Mouse (Mus musculus): ENCODE measurements around the gene Aurkaip1. TPM values are rescaled to one million over a fixed set of nuclear protein-coding genes. Genes with fewer than 3 reads are reported as not detected.

Gene Aurkaip1
- polyA plus RNA-seq, 1 experiment from 2014 or later = 129 TPM

DNA sequence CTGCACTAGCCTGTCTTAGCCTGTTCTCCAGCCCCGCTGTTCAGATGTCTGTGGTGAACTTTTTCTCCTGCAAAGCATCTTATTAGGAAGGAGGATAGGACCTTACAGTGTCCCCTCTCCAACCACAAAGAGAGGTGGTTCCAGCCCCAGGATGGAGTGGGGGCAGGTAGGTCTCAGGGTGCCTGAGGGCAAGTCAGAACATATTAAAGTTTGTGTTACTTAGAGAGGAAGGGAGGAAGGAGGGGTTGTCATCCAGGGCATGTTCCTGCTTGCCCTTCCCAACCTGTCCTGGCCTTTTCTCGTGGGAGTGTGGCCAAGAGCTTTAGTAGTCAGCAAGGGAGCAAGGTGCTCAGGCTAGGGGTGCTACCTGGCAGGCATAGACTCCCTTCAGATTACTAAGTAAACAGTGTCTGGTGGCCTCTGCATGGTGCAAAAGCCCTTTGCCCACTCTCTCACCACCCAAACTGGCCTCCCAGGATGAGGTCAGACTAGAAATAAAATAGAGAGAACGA lies 40.4 kb upstream of the Aurkaip1 start:
- no peak overlapping the region for H3K9ac ChIP-seq (ENCODE audit: low read length)
- DNase-seq (ENCODE audit: low spot score) (no peak), ATAC-seq (ENCODE audit: insufficient read depth, low FRiP score, low TSS enrichment) (no peak)
- H3K4me1 ChIP-seq (ENCODE audit: control insufficient read depth, insufficient read depth, low read length) = no peaks in the 10 kb centered on the region
- 71% methylated on average over 3 of the region's 3 CpGs for WGBS
- no peaks in the 10 kb centered on the region for H3K27me3 ChIP-seq (ENCODE audit: control insufficient read depth, insufficient read depth, low read length)
- no peak overlapping the region for H3K4me3 ChIP-seq (ENCODE audit: low read depth, low read length)
- H3K9me3 ChIP-seq (ENCODE audit: control insufficient read depth, low read length) = no peaks in the 10 kb centered on the region
- H3K36me3 ChIP-seq (ENCODE audit: control insufficient read depth, insufficient read depth, low read length) = no peaks in the 10 kb centered on the region
- H3K27ac ChIP-seq (ENCODE audit: low read depth, low read length) = no peak overlapping the region
- no peak overlapping the region for H3K4me2 ChIP-seq (ENCODE audit: low read depth)

DNA sequence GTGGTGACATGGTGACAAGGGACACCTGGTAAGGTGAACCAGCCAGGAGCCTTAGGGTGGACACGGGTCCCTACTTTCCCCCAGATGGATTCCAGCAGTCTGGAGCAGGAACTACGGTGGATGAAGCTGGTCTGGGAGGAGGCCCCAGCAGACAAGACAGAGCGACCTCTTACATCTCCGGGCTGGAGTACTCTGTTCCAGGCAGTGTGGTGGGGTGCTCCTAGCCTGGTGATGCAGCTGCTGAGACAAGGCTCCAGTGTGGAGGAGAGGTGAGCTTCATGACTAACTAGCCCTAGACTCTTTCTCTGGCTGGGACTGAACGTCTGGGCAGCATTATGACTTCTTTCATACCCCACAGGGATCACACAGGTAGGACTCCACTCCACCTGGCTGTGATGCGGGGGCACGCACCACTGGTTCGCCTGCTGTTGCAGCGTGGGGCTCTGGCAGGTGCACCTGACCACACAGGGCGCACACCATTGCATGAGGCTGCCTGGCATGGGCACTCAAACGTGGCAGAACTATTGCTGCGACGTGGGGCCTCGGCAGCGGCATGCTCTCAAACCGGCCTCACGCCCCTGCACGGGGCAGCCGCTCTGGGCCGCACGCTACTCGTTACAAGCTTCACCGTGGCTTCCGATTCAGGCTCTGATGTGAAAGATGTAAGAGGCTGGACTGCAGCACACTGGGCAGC lies 39.7 kb upstream of the Aurkaip1 start:
- Histone ChIP-seq H3K36me3 (ENCODE audit: control insufficient read depth, insufficient read depth, low read length) (no peaks in the 10 kb centered on the region), H3K27ac (ENCODE audit: low read depth, low read length) (no peak overlapping the region), H3K4me1 (ENCODE audit: control insufficient read depth, insufficient read depth, low read length) (no peaks in the 10 kb centered on the region), H3K27me3 (ENCODE audit: control insufficient read depth, insufficient read depth, low read length) (no peaks in the 10 kb centered on the region), H3K4me3 (ENCODE audit: low read depth, low read length) (no peak overlapping the region), H3K4me2 (ENCODE audit: low read depth) (no peak overlapping the region), H3K9me3 (ENCODE audit: control insufficient read depth, low read length) (no peaks in the 10 kb centered on the region), H3K9ac (ENCODE audit: low read length) (no peak overlapping the region)
- 77% methylated on average over 24 of the region's 24 CpGs for WGBS
- DNase-seq (ENCODE audit: low spot score) = no peak
- no peak for ATAC-seq (ENCODE audit: insufficient read depth, low FRiP score, low TSS enrichment)

DNA sequence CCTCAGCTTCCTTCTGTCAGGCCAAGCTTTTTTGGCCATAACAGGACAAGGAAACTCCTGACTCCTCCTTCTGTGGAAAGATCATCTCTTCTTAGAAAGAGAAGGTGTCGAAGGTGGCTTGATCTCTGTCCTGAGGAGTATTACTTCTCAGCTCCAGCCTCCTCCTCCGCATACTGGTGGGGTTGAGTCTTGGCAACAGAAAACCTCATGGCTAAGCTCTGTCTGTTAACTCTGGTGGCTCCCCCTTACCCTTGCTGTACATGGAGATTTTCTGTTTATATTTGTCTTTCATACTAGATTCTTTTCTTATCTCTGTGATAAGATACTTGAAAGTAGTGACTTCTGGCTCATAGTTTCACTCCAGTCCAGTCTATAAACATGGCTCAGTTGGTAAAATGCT lies 37.3 kb upstream of the Aurkaip1 start:
- WGBS = 81% methylated on average over 2 of the region's 2 CpGs
- H3K9ac ChIP-seq (ENCODE audit: low read length) = no peak overlapping the region

DNA sequence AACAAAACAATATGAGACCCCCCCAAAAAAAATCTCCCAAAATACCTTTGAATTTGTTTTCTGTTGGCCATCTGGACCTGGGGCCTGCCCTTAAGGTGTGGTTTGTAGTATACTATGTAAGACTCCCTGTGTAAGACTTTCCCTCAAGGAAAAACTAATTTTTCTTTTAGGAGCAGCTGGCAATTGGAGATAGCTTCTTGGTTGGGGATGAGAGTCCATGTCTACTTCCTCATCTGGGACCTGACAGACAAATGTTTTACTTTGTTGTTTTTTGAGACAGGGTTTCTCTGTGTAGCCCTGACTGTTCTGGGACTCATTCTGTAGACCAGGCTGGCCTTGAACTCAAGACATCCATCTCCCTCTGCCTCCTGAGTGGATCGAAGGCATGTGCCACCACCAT lies 29.0 kb upstream of the Aurkaip1 start:
- peaks cover 11% of the 10 kb centered on the region; the same call in 1 of the 2 replicates for H3K4me1 ChIP-seq (ENCODE audit: control insufficient read depth, insufficient read depth, low read length)
- H3K27ac ChIP-seq (ENCODE audit: low read depth, low read length) = no peak overlapping the region
- WGBS = 100% methylated on average over 1 of the region's 1 CpGs
- no peak overlapping the region for H3K9ac ChIP-seq (ENCODE audit: low read length)
- no peaks in the 10 kb centered on the region; the same call in none of the 2 replicates for H3K36me3 ChIP-seq (ENCODE audit: control insufficient read depth, insufficient read depth, low read length)
- H3K4me3 ChIP-seq (ENCODE audit: low read depth, low read length) = no peak overlapping the region
- H3K4me2 ChIP-seq (ENCODE audit: low read depth) = no peak overlapping the region
- no peaks in the 10 kb centered on the region for H3K27me3 ChIP-seq (ENCODE audit: control insufficient read depth, insufficient read depth, low read length)
- no peaks in the 10 kb centered on the region for H3K9me3 ChIP-seq (ENCODE audit: control insufficient read depth, low read length)
- DNase-seq (ENCODE audit: low spot score) = no peak
- no peak for ATAC-seq (ENCODE audit: insufficient read depth, low FRiP score, low TSS enrichment)

More for the DNA sequence above, 37.3 kb upstream of the Aurkaip1 start:
- DNase-seq (ENCODE audit: low spot score) (no peak), ATAC-seq (ENCODE audit: insufficient read depth, low FRiP score, low TSS enrichment) (no peak)
- Histone ChIP-seq H3K4me1 (ENCODE audit: control insufficient read depth, insufficient read depth, low read length) (no peaks in the 10 kb centered on the region), H3K27ac (ENCODE audit: low read depth, low read length) (no peak overlapping the region), H3K4me3 (ENCODE audit: low read depth, low read length) (no peak overlapping the region), H3K9me3 (ENCODE audit: control insufficient read depth, low read length) (no peaks in the 10 kb centered on the region), H3K4me2 (ENCODE audit: low read depth) (no peak overlapping the region), H3K36me3 (ENCODE audit: control insufficient read depth, insufficient read depth, low read length) (no peaks in the 10 kb centered on the region), H3K27me3 (ENCODE audit: control insufficient read depth, insufficient read depth, low read length) (no peaks in the 10 kb centered on the region)

DNA sequence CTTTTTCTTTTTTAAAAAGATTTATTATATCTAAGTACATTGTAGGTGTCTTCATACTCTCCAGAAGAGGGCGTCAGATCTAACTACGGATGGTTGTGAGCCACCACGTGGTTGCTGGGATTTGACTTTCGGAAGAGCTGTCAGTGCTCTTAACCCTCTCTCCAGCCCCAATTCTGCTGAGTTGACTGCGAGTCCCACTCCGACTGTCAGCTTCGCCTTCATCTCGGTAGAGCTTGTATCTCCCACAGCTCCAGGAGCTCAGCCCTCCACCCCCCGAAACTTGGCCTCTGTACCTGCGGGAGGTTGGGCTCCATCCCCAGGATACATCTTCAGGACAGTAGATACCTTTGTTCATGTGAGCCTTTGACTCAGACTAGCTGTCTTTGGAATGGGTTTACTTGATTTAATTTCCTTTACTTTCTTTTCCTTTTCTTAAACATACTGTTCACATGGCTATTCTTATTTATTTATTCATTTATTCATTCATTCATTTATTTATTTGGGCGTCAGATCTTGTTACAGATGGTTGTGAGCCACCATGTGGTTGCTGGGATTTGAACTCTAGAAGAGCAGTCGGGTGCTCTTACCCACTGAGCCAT lies 28.2 kb upstream of the Aurkaip1 start, which contains the start of gene Mrpl20:
Gene Mrpl20, plus strand, starts transcription at position 138 of the 599 bp plus-strand sequence.
- H3K27ac ChIP-seq (ENCODE audit: low read depth, low read length) = no peak within 1 kb of the TSS
- no peaks in the 10 kb centered on the region for H3K27me3 ChIP-seq (ENCODE audit: control insufficient read depth, insufficient read depth, low read length)
- H3K9ac ChIP-seq (ENCODE audit: low read length) = peak within 1 kb of the TSS; percentile 78
- no peak for DNase-seq (ENCODE audit: low spot score)
- H3K36me3 ChIP-seq (ENCODE audit: control insufficient read depth, insufficient read depth, low read length) = peaks cover 4% of the 10 kb centered on the region
- no peaks in the 10 kb centered on the region for H3K9me3 ChIP-seq (ENCODE audit: control insufficient read depth, low read length)
- peak within 1 kb of the TSS; percentile 89 for H3K4me3 ChIP-seq (ENCODE audit: low read depth, low read length)
- no peak for ATAC-seq (ENCODE audit: insufficient read depth, low FRiP score, low TSS enrichment)
- H3K4me2 ChIP-seq (ENCODE audit: low read depth) = peak within 1 kb of the TSS; percentile 76
- WGBS = 15% methylated on average over 12 of the region's 12 CpGs
- H3K4me1 ChIP-seq (ENCODE audit: control insufficient read depth, insufficient read depth, low read length) = peaks cover 11% of the 10 kb centered on the region; the same call in 1 of the 2 replicates

DNA sequence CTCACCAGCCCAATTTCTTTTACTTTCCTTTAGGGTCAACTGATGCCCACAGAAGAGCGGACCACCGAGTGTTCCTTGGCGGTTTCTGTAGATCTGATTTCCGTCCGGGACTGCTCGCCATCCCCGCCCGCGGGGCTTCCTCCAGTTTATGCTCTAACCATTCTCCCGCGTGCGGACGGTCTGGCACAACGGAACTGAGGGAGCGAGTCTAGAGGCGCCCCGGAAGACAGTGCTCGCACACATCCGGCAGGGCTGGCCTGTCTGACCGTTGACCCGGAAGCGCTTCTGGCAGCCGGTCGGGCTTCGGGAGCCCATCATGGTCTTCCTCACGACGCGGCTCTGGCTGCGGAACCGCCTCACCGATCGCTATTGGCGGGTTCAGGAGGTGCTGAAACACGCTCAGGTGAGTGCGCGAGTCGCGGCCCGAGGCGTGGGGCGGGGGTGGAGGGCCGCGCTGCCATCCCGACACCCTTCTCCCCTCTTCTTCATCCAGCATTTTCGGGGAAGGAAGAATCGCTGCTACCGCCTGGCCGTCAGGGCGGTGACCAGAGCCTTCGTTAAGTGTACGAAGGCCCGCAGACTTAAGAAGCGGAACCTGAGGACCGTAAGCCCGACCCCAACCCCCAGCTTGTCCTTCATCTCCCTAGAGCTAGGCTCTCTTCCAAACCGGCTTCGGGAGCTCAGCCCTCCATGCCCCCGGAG lies 27.6 kb upstream of the Aurkaip1 start:
- Histone ChIP-seq H3K4me2 (ENCODE audit: low read depth) (peak overlapping the region; percentile 76), H3K4me3 (ENCODE audit: low read depth, low read length) (peak overlapping the region; percentile 89), H3K27ac (ENCODE audit: low read depth, low read length) (no peak overlapping the region), H3K36me3 (ENCODE audit: control insufficient read depth, insufficient read depth, low read length) (peaks cover 7% of the 10 kb centered on the region), H3K9me3 (ENCODE audit: control insufficient read depth, low read length) (no peaks in the 10 kb centered on the region), H3K9ac (ENCODE audit: low read length) (peak overlapping the region; percentile 78), H3K27me3 (ENCODE audit: control insufficient read depth, insufficient read depth, low read length) (no peaks in the 10 kb centered on the region), H3K4me1 (ENCODE audit: control insufficient read depth, insufficient read depth, low read length) (peaks cover 11% of the 10 kb centered on the region; the same call in 1 of the 2 replicates)
- ATAC-seq (ENCODE audit: insufficient read depth, low FRiP score, low TSS enrichment) (peak; percentile 99), DNase-seq (ENCODE audit: low spot score) (peak; percentile 97)
- WGBS = under 1% methylated on average over 58 of the region's 58 CpGs

DNA sequence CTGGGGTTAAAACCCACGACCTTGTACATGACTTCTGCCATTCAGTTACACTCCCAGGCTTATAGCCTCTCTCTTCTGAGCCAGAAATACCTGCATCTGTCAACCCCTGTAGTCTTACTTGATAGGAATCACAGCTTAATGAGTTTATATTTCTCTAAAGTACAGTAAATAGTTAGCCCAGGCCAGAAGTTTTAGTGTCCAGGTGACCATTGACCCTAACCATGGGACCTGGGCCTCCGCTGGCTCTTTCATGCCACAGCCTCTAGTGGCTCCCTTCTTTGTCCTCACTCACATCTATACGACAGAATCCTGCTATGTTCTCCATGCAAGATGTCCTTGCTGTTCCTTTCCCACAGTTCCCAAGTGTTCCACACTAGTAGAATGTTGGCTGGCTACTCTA lies 23.2 kb upstream of the Aurkaip1 start:
- Histone ChIP-seq H3K27ac (ENCODE audit: low read depth, low read length) (no peak overlapping the region), H3K9me3 (ENCODE audit: control insufficient read depth, low read length) (no peaks in the 10 kb centered on the region), H3K9ac (ENCODE audit: low read length) (no peak overlapping the region), H3K36me3 (ENCODE audit: control insufficient read depth, insufficient read depth, low read length) (peaks cover 9% of the 10 kb centered on the region), H3K4me3 (ENCODE audit: low read depth, low read length) (no peak overlapping the region), H3K4me1 (ENCODE audit: control insufficient read depth, insufficient read depth, low read length) (peaks cover 15% of the 10 kb centered on the region), H3K4me2 (ENCODE audit: low read depth) (no peak overlapping the region), H3K27me3 (ENCODE audit: control insufficient read depth, insufficient read depth, low read length) (no peaks in the 10 kb centered on the region)
- no peak for ATAC-seq (ENCODE audit: insufficient read depth, low FRiP score, low TSS enrichment)
- 87% methylated on average over 3 of the region's 3 CpGs for WGBS
- DNase-seq (ENCODE audit: low spot score) = no peak

DNA sequence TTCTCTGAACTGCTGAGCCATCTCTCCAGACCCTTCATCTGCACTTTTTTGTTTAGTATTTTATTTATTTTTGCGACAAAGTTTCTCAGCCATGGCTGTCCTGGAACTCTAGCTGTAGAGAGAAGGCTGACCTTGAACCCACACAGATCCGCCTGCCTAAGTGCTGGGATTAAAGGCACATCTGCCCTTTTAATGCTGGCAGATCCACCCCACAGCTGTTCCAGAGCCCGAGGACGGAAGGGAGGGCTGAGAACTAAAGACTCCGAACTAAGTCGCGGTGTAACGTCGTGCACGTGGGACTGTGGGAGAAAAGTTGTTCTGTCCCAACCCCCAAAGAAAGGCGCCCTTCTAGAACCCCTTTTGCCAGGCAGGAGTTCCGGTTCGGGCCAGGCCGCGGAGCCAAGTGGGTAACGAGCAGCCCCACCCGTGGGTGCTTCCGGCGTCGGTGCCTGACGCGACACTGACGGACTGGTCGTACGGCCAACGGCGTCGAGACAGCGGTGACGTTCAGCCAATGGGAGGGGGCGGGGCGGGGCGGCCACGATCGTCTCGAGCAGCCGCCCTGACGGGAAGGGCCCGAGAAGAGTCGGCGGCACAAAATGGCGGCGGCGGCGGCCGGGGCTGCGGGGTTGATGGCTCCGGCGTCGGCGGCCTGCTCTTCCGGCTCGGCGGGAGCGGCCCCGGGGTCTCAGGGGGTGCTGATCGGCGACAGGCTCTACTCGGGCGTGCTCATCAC lies 19.0 kb upstream of the Aurkaip1 start, which contains the start of gene Ccnl2:
Gene Ccnl2, plus strand, starts transcription at position 561 of the 736 bp plus-strand sequence.
- peak within 1 kb of the TSS; percentile 84 for H3K4me2 ChIP-seq (ENCODE audit: low read depth)
- H3K9ac ChIP-seq (ENCODE audit: low read length) = peak within 1 kb of the TSS; percentile 100
- under 1% methylated on average over 46 of the region's 60 CpGs for WGBS
- DNase-seq (ENCODE audit: low spot score) = peak; percentile 98
- peaks cover 15% of the 10 kb centered on the region for H3K4me1 ChIP-seq (ENCODE audit: control insufficient read depth, insufficient read depth, low read length)
- no peaks in the 10 kb centered on the region for H3K27me3 ChIP-seq (ENCODE audit: control insufficient read depth, insufficient read depth, low read length)
- no peaks in the 10 kb centered on the region for H3K9me3 ChIP-seq (ENCODE audit: control insufficient read depth, low read length)
- peak; percentile 99 for ATAC-seq (ENCODE audit: insufficient read depth, low FRiP score, low TSS enrichment)
- H3K27ac ChIP-seq (ENCODE audit: low read depth, low read length) = peak within 1 kb of the TSS; percentile 86
- peak within 1 kb of the TSS; percentile 87 for H3K4me3 ChIP-seq (ENCODE audit: low read depth, low read length)
- H3K36me3 ChIP-seq (ENCODE audit: control insufficient read depth, insufficient read depth, low read length) = peaks cover 20% of the 10 kb centered on the region

All from neural tube, embryonic 11.5 days (tissue).